Mouse (Mus musculus) brain, embryonic 14.5 days (tissue): ENCODE results near the gene Mcat.

ENCODE experiments used
- CTCF ChIP-seq: fragments of 200-500 bp; IDR thresholded peaks from 2 replicates; pipeline ENCODE4 v1.5.1; 2012; ENCODE audit warnings: inconsistent platforms, mild to moderate bottlenecking, moderate library complexity, borderline replicate concordance; ENCODE audit not compliant: insufficient read depth, insufficient read length; ENCODE audit errors: extremely low read depth
- POLR2A ChIP-seq: fragments of 200-500 bp; IDR thresholded peaks from 2 replicates; pipeline ENCODE4 v1.6.1; 2012; ENCODE audit warnings: mild to moderate bottlenecking, inconsistent platforms, borderline replicate concordance; ENCODE audit not compliant: poor library complexity, insufficient read depth, insufficient read length, severe bottlenecking; ENCODE audit errors: extremely low read depth

DNA sequence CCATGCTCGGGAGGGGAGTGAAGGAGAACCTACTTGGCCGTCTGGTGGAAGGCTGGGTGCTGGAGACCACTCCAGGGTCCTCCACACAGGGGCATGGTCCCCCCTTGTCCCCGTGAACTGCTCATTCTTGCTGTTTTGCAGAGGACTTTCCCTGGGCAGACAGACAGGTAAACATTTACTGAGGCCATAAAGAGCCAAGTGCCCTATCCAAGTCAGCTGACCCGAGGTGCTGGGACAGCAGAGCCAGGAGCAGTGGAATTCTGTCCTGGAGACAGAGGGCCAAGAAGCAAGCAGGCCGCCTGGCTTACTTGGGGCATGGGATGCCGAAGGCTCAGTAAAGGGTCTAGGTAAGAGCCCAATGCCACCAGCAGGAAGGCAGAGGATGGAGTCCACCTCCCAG, 32.9 kb downstream of the Mcat start:
- no peak for TF ChIP-seq CTCF
- TF ChIP-seq POLR2A: no peak
